Mouse (Mus musculus) limb, embryonic 11.5 days (tissue): Measurements from ENCODE around the gene CN725425. TPM values are rescaled to one million over a fixed set of nuclear protein-coding genes. Genes with fewer than 3 reads are reported as not detected.

Experiments
- ATAC-seq: fragments of 200-750 bp; cut with Nextera tagmentation; 2 replicates; pipeline ENCODE4 v1.8.0; 2017; ENCODE audit warnings: low read depth; ENCODE audit not compliant: insufficient number of reproducible peaks, low FRiP score, low TSS enrichment
- DNase-seq: peaks from one replicate; pipeline ENCODE4 v3.0.0-alpha.2; 2015; ENCODE audit warnings: low spot score
- H3K27ac ChIP-seq: fragments of 300-500 bp; sonication (generic); replicated peaks from 2 replicates; pipeline ENCODE4 v1.5.1; 2014; ENCODE audit warnings: low read depth, mild to moderate bottlenecking, low read length
- H3K27me3 ChIP-seq: fragments of 300-500 bp; sonication (generic); 2 replicates; pipeline ENCODE4 v1.6.1; 2014; ENCODE audit warnings: mild to moderate bottlenecking, low read length, mixed read lengths; ENCODE audit not compliant: control insufficient read depth, insufficient read depth
- H3K36me3 ChIP-seq: fragments of 300-500 bp; sonication (generic); 2 replicates; pipeline ENCODE4 v1.6.1; 2014; ENCODE audit warnings: mild to moderate bottlenecking, low read length, moderate library complexity, mixed read lengths; ENCODE audit not compliant: control insufficient read depth, insufficient read depth
- H3K4me1 ChIP-seq: fragments of 300-500 bp; sonication (generic); 2 replicates; pipeline ENCODE4 v1.6.1; 2014; ENCODE audit warnings: low read length, mixed read lengths; ENCODE audit not compliant: control insufficient read depth, insufficient read depth
- H3K4me2 ChIP-seq: fragments of 300-500 bp; sonication (generic); 2 replicates; pipeline ENCODE4 v1.6.1; 2014; ENCODE audit warnings: low read depth, mild to moderate bottlenecking, moderate library complexity; ENCODE audit not compliant: severe bottlenecking
- H3K4me3 ChIP-seq: fragments of 300-500 bp; sonication (generic); 2 replicates; pipeline ENCODE4 v1.5.1; 2014; ENCODE audit warnings: low read depth, low read length
- H3K9ac ChIP-seq: fragments of 300-500 bp; sonication (generic); 2 replicates; pipeline ENCODE4 v1.6.1; 2014; ENCODE audit warnings: mild to moderate bottlenecking, low read length
- H3K9me3 ChIP-seq: fragments of 300-500 bp; sonication (generic); 2 replicates; pipeline ENCODE4 v1.6.1; 2016; ENCODE audit warnings: low read length; ENCODE audit not compliant: control insufficient read depth
- WGBS: fragments of 180-500 bp; shearing (Covaris S2); extraction: QIAGEN DNeasy Blood & Tissue Kit; methylation state at CpG from one replicate; pipeline ENCODE4 v1.1.7; 2014; 5-methylcytosine and 5-hydroxymethylcytosine counted together
- polyA plus RNA-seq: library from polyadenylated mRNA; unstranded; fragments of >200 nt; fragmentation: Nextera tagmentation; extraction: Ambion mirVana; gene quantifications from 2 replicates; pipeline ENCODE4 v1.2.1, GENCODE M21; 2014

CN725425 gene
- polyA plus RNA-seq, 1 experiment from 2014 or later = not detected

DNA sequence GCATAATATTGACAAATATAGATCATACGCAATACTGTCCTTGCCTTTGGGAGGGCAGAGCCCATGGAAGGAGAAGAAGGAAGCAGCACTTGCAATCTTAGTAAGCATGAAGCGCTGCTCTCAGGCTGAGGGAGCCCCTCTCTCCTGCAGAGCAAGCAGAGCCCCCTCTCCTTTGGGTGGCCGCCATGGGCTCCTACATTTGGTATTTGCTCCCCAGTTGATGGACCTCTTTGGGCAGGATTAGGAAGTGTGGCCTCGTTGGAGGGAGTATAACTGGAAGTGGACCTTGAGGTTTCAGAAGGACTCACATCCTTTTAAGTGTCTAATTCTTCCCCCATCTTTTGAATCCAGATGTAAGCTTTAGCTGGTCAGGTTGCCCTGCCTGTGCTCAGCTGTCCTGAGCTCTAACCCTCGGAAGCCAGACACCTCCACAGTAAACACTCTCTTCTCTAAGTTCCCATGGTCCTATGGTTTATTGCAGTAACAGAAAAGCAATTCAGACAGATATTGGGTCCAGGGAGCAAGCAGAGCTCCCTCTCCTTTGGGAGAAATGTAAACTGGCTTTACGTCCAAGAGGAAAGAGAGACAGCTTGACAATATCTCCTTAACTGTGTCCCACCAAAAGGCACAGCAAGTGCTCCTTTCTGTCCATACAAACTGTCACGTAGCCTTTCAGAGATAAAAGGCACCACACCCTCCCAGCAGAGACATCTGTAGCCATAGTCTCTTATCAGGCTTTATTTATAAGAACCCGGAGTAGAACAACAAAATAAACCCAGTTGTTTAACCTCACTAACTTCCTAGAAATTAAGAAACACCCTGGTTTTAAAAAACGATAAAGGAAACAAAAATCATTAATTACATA lies 52.5 kb downstream of the CN725425 start:
- no peaks in the 10 kb centered on the region for H3K9me3 ChIP-seq
- H3K36me3 ChIP-seq = no peaks in the 10 kb centered on the region
- no peaks in the 10 kb centered on the region for H3K27me3 ChIP-seq
- no peak for ATAC-seq
- H3K9ac ChIP-seq = no peak overlapping the region
- no peak overlapping the region for H3K4me3 ChIP-seq
- WGBS = 61% methylated on average over 9 of the region's 9 CpGs
- H3K4me1 ChIP-seq = no peaks in the 10 kb centered on the region
- no peak overlapping the region for H3K27ac ChIP-seq
- DNase-seq = no peak
- H3K4me2 ChIP-seq = no peak overlapping the region

DNA sequence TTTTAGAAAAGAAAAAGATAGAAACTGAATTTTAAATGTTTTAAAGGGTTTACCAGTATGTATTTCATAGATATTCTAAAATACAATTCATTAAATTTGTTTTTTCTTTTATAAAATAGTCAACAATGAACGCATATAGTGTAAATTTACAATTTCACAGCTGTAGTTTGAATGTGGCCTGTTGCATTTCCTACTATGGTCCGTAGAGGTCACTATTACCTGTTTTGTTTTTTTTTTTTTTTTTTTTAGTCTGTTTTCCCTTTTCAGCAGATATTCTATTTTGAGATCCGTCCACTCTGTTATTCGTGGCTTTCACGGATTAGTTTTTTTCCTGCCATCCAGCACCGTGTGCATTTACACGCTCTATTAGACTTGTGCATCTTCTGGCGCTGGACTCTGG lies 53.7 kb downstream of the CN725425 start:
- no peak overlapping the region for H3K27ac ChIP-seq
- DNase-seq (no peak), ATAC-seq (no peak)
- H3K9me3 ChIP-seq = no peaks in the 10 kb centered on the region
- no peak overlapping the region for H3K4me3 ChIP-seq
- no peak overlapping the region for H3K9ac ChIP-seq
- no peak overlapping the region for H3K4me2 ChIP-seq
- 63% methylated on average over 8 of the region's 8 CpGs for WGBS
- H3K27me3 ChIP-seq = no peaks in the 10 kb centered on the region
- no peaks in the 10 kb centered on the region for H3K4me1 ChIP-seq
- no peaks in the 10 kb centered on the region for H3K36me3 ChIP-seq

DNA sequence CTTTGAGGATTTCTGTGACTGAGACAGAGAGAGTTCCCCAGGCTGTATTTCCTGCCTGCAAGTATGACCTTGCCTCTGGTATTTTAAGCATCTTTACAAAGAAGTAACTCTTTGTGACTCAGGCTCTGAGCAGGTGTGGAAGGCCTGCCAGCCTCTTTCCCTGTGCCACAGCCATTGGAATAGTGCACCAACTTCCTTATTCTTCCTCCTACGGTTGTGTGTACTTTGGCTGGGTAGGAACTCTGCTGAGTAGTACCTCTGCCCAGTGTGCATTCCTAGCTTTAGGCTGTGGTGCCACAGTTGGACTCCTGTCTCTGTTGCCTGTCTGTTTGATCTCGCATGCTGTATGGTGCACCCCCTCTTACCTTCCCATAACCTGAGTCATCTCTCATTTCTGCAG lies 56.0 kb downstream of the CN725425 start:
- Histone ChIP-seq H3K36me3 (no peaks in the 10 kb centered on the region), H3K4me1 (no peaks in the 10 kb centered on the region), H3K9me3 (no peaks in the 10 kb centered on the region), H3K9ac (no peak overlapping the region), H3K4me3 (no peak overlapping the region), H3K4me2 (no peak overlapping the region), H3K27me3 (no peaks in the 10 kb centered on the region), H3K27ac (no peak overlapping the region)
- DNase-seq (no peak), ATAC-seq (no peak)
- WGBS = 93% methylated on average over 2 of the region's 2 CpGs

GRCm38 (mm10) chr15:91257140-91257539 lies 57.8 kb downstream of the CN725425 start:
- DNase-seq (no peak), ATAC-seq (no peak)
- no peaks in the 10 kb centered on the region for H3K36me3 ChIP-seq
- no peaks in the 10 kb centered on the region for H3K4me1 ChIP-seq
- 70% methylated on average over 11 of the region's 11 CpGs for WGBS
- no peak overlapping the region for H3K4me3 ChIP-seq
- no peak overlapping the region for H3K9ac ChIP-seq
- no peaks in the 10 kb centered on the region for H3K27me3 ChIP-seq
- no peak overlapping the region for H3K4me2 ChIP-seq
- no peaks in the 10 kb centered on the region for H3K9me3 ChIP-seq
- H3K27ac ChIP-seq = no peak overlapping the region

DNA sequence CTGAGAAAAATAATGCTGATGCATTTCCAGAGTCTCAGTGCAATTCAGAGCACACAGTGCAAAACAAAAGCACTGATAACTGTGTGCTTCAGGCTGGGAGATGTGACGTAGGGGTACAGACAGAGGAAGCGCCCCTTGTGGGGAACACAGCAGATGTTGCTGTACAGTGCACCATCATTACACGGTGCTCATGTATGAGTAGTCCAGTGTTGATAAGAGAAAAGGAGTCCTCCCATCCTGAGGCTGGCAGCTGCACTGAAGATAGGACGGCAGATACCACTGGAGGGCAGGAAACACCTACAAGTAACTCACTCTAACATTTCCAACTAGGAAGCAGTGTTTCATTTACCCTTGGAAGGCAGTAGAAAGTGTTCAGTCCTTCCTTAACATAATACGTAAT lies 61.3 kb downstream of the CN725425 start:
- no peaks in the 10 kb centered on the region for H3K4me1 ChIP-seq
- H3K4me2 ChIP-seq = no peak overlapping the region
- 78% methylated on average over 5 of the region's 5 CpGs for WGBS
- no peak overlapping the region for H3K4me3 ChIP-seq
- H3K36me3 ChIP-seq = no peaks in the 10 kb centered on the region
- no peaks in the 10 kb centered on the region for H3K27me3 ChIP-seq
- no peak overlapping the region for H3K27ac ChIP-seq
- DNase-seq (no peak), ATAC-seq (no peak)
- H3K9me3 ChIP-seq = no peaks in the 10 kb centered on the region
- H3K9ac ChIP-seq = no peak overlapping the region

DNA sequence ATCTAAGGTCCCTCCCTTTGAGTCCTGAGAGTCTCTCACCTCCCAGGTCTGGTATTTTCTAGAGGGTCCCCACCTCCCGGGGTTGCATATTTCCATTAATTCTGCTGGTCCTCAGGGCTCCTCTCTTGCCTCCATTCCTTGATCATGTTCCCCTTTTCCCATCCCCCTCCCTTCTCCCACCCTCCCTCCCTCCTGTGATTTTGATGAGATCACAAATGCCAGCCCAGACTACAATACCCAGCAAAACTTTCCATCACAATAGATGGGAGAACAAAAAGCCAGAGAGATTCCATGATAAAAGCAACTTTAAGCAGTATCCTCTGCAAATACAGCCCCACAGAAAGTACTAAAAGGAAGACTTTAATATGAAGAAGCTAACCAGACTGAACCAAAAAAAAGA lies 64.6 kb downstream of the CN725425 start:
- Histone ChIP-seq H3K4me1 (no peaks in the 10 kb centered on the region), H3K27ac (no peak overlapping the region), H3K27me3 (no peaks in the 10 kb centered on the region), H3K36me3 (no peaks in the 10 kb centered on the region), H3K9ac (no peak overlapping the region), H3K4me2 (no peak overlapping the region), H3K9me3 (no peaks in the 10 kb centered on the region), H3K4me3 (no peak overlapping the region)
- ATAC-seq (no peak), DNase-seq (no peak)
- 69% methylated on average over 1 of the region's 1 CpGs for WGBS

DNA sequence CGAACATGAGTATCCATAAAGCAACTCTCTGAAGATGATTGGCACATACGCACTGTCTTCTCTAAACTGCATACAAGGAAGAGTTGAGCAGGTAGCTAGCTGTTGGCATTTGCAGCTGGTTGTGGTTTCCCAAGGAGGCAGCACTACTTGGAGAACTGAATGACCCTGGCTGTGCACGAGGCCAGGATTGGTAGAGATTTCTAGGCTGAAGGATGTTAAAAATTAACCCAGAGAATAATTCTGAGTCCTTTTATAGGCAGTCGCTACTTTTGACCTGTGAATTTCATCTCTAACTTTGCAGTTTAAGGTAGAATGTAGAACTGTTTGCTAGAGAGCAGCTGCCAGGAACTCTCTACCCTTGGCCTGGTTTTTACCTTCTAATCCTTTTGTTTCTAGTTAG lies 69.2 kb downstream of the CN725425 start:
- H3K4me2 ChIP-seq = no peak overlapping the region
- DNase-seq (no peak), ATAC-seq (no peak)
- no peaks in the 10 kb centered on the region for H3K36me3 ChIP-seq
- H3K4me1 ChIP-seq = no peaks in the 10 kb centered on the region
- no peak overlapping the region for H3K4me3 ChIP-seq
- no peak overlapping the region for H3K9ac ChIP-seq
- 91% methylated on average over 4 of the region's 4 CpGs for WGBS
- no peaks in the 10 kb centered on the region for H3K27me3 ChIP-seq
- no peaks in the 10 kb centered on the region for H3K9me3 ChIP-seq
- H3K27ac ChIP-seq = no peak overlapping the region

DNA sequence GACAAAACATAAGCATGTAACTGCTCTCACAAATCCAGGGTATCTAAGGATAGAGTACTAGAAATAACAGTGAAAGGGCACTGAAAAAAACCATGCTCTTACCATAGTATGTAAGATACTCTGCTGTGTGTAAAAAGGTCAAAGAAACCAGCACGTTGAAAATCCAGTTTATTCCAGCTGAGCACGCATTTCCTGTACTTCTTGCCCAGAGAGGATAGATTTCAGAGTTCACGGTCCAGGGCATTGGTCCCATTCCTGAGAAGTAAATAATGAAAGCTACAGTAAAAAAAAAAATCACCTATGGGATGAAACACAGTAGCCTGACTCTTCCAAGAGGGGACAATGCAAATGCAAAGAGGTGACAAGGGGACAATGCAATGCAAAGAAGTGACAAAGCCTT lies 76.7 kb downstream of the CN725425 start:
- no peak for ATAC-seq
- H3K4me1 ChIP-seq = no peaks in the 10 kb centered on the region
- WGBS = 76% methylated on average over 3 of the region's 3 CpGs

GRCm38 (mm10) chr15:91279571-91279970 lies 80.3 kb downstream of the CN725425 start:
- 87% methylated on average over 5 of the region's 5 CpGs for WGBS
- no peak for ATAC-seq

More for the DNA sequence above, 76.7 kb downstream of the CN725425 start:
- H3K36me3 ChIP-seq = no peaks in the 10 kb centered on the region
- H3K27me3 ChIP-seq = no peaks in the 10 kb centered on the region
- H3K27ac ChIP-seq = no peak overlapping the region
- no peak overlapping the region for H3K4me2 ChIP-seq
- no peak overlapping the region for H3K4me3 ChIP-seq
- no peak overlapping the region for H3K9ac ChIP-seq
- DNase-seq = no peak
- no peaks in the 10 kb centered on the region for H3K9me3 ChIP-seq

More at GRCm38 (mm10) chr15:91279571-91279970, 80.3 kb downstream of the CN725425 start:
- no peaks in the 10 kb centered on the region for H3K9me3 ChIP-seq
- no peak overlapping the region for H3K4me3 ChIP-seq
- no peak overlapping the region for H3K27ac ChIP-seq
- H3K9ac ChIP-seq = no peak overlapping the region
- H3K36me3 ChIP-seq = no peaks in the 10 kb centered on the region
- H3K4me1 ChIP-seq = no peaks in the 10 kb centered on the region
- no peaks in the 10 kb centered on the region for H3K27me3 ChIP-seq
- H3K4me2 ChIP-seq = no peak overlapping the region
- DNase-seq = no peak
